Mouse (Mus musculus) ovary, postnatal 36 days (tissue): ENCODE measurements around the gene A630076J17Rik.

ENCODE experiments used
- DNase-seq: peaks from one replicate; pipeline ENCODE4 v3.0.0; 2022; ENCODE audit warnings: low spot score, mixed read lengths

The A630076J17Rik gene

DNA sequence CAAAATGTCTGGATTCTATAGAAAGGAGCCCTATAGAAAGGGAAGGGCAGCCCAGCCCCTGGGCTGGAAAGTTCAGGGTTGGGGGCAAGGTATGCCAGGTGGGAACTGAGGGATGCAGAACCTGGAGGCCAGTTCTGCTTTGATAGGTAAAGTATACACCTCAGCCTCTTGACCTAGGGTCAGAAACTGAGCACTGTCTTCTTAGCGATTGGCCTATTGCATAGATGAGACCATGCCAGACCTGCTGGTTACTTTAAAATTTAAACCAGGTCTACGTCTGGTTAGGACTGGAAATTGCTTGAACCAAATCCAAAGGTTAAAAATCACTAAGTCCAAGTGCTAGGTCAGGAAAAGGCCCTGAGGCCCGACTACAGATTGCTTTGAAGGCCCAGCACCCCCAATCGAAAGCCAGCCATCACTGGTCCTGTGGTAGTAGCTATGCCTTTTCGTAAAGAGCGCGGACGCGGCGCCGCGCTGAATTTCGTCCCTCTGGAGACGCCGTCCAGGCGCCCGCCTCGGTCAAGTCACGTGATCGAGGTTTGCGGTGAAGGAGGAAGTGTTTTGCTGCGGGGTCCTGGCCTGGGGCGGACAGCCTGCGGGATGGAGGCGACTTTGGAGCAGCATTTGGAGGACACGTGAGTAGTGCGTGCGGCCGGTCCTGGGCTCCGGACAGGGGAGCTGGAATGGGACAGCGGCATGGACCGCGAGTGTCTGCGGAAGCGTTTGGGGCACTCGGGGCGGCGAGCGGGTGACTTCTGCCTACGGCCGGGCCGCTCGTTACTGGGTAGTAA lies 48.3 kb downstream of the A630076J17Rik start, which contains the start of gene Lamtor5:
Lamtor5 (plus strand) TSS at position 380 of the 791 bp plus-strand sequence.
- DNase-seq: peak; percentile 89
